Mouse (Mus musculus): Measurements from ENCODE around the gene Gm3286. TPM values are rescaled to one million over a fixed set of nuclear protein-coding genes. Genes with fewer than 3 reads are reported as not detected.
"Not testable (repeated sequence)": the region's sequence is repeated elsewhere in the genome, so short reads cannot be mapped to it uniquely, and the experiment has no call there.

The Gm3286 gene
- not detected in 2 replicates for total RNA-seq (2014; rRNA removed; ENCODE audit: low replicate concordance)
- not detected in 2 replicates for polyA plus RNA-seq (2015; fragmentation: Nextera tagmentation; extraction: Ambion mirVana)

DNA sequence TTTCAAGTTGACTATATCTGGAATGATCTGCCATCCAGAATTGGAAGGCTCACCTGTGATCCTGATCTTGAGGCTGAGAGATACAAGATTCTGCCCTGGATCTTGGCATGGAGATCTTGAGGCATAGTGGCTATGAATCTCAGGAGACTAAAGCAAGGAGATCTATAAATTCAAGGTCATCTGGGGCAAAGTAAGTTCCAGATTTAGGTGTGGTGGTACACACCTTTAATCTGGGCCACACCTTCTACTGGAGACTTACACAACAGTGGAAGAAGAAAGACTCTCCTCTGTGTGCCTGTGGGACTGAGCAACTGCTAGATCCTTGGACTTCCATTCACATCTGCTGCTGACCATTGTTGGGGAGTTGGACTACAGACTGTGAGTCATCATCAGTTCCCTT, at the start of gene Gm3286:
TSS of gene Gm3286 (plus strand) at position 301 of the 400 bp plus-strand sequence.
- H3K27me3 ChIP-seq (ENCODE audit: control insufficient read depth, insufficient read depth, low read length); H3K27ac ChIP-seq (ENCODE audit: low read depth); H3K4me2 ChIP-seq (ENCODE audit: low read depth, low read length); H3K4me3 ChIP-seq (ENCODE audit: low read depth, low read length); ATAC-seq (ENCODE audit: insufficient read depth, low read depth); H3K9ac ChIP-seq (replicated peaks; ENCODE audit: low read depth, low read length); DNase-seq (ENCODE audit: low spot score); H3K9me3 ChIP-seq (replicated peaks; ENCODE audit: control insufficient read depth, low read length); H3K4me1 ChIP-seq (ENCODE audit: control insufficient read depth, insufficient read depth); H3K36me3 ChIP-seq (replicated peaks; ENCODE audit: control insufficient read depth, insufficient read depth, low read length): not testable (repeated sequence)

Other genes with a start within 250 kb of the Gm3286 start
- not detected in 2 replicates for gene Gm10424, start 238.0 kb upstream of the Gm3286 start, total RNA-seq (2014; rRNA removed; ENCODE audit: low replicate concordance)
- gene Gm10424, start 238.0 kb upstream of the Gm3286 start, polyA plus RNA-seq (2015; fragmentation: Nextera tagmentation; extraction: Ambion mirVana): not detected in 2 replicates
- not detected in 2 replicates for gene Gm3259, start 204.8 kb upstream of the Gm3286 start, total RNA-seq (2014; rRNA removed; ENCODE audit: low replicate concordance)
- not detected in 2 replicates for gene Gm3259, start 204.8 kb upstream of the Gm3286 start, polyA plus RNA-seq (2015; fragmentation: Nextera tagmentation; extraction: Ambion mirVana)
- not detected in 2 replicates for gene D5Ertd577e, start 54.0 kb upstream of the Gm3286 start, total RNA-seq (2014; rRNA removed; ENCODE audit: low replicate concordance)
- gene D5Ertd577e, start 54.0 kb upstream of the Gm3286 start, polyA plus RNA-seq (2015; fragmentation: Nextera tagmentation; extraction: Ambion mirVana): not detected in 2 replicates
- gene Gm7971, start 84.1 kb downstream of the Gm3286 start, total RNA-seq (2014; rRNA removed; ENCODE audit: low replicate concordance): not detected in 2 replicates
- not detected in 2 replicates for gene Gm7971, start 84.1 kb downstream of the Gm3286 start, polyA plus RNA-seq (2015; fragmentation: Nextera tagmentation; extraction: Ambion mirVana)
- gene Gm7978, start 225.4 kb downstream of the Gm3286 start, total RNA-seq (2014; rRNA removed; ENCODE audit: low replicate concordance): not detected in 2 replicates
- not detected in 2 replicates for gene Gm7978, start 225.4 kb downstream of the Gm3286 start, polyA plus RNA-seq (2015; fragmentation: Nextera tagmentation; extraction: Ambion mirVana)
- gene Gm7982, start 231.3 kb downstream of the Gm3286 start, total RNA-seq (2014; rRNA removed; ENCODE audit: low replicate concordance): not detected in 2 replicates
- not detected in 2 replicates for gene Gm7982, start 231.3 kb downstream of the Gm3286 start, polyA plus RNA-seq (2015; fragmentation: Nextera tagmentation; extraction: Ambion mirVana)

All from heart, postnatal 0 days (tissue).